Mouse (Mus musculus) small intestine, adult 2 months (tissue): ENCODE measurements at regions not wholly inside any gene's neighbourhood (a gene's known extent, or its start where the extent isn't known, plus 50 kb on each side); places are given as distances from the start of the nearest gene placed in this dataset.

Source experiments
- CTCF ChIP-seq: fragments of 200-500 bp; IDR thresholded peaks from 2 replicates; pipeline ENCODE4 v1.5.1; 2012; ENCODE audit warnings: low read depth, mild to moderate bottlenecking, control low read depth, inconsistent platforms, low read length, moderate library complexity, mixed read lengths; ENCODE audit not compliant: insufficient replicate concordance, insufficient read length; ENCODE audit errors: extremely low read depth
- POLR2A ChIP-seq: fragments of 200-500 bp; IDR thresholded peaks from 2 replicates; pipeline ENCODE4 v1.6.1; 2012; ENCODE audit warnings: low read depth, mild to moderate bottlenecking, control low read depth, inconsistent platforms, low read length, moderate library complexity

GRCm38 (mm10) chr17:43206701-43207470 lies 63.2 kb upstream of the Adgrf1 start:
- TF ChIP-seq CTCF (no peak), POLR2A (no peak)
